Mouse (Mus musculus) kidney, embryonic 16.5 days (tissue): ENCODE measurements around the gene Sdr9c7. TPM values are rescaled to one million over a fixed set of nuclear protein-coding genes. Genes with fewer than 3 reads are reported as not detected.
"Not testable (repeated sequence)": the region's sequence is repeated elsewhere in the genome, so short reads cannot be mapped to it uniquely, and the experiment has no call there.

Experiments used
- ATAC-seq: fragments of 200-750 bp; cut with Nextera tagmentation; 2 replicates; pipeline ENCODE4 v1.8.0; 2017; ENCODE audit warnings: moderate TSS enrichment; ENCODE audit not compliant: low FRiP score, low TSS enrichment
- H3K27ac ChIP-seq: fragments of 300-500 bp; sonication (generic); 2 replicates; pipeline ENCODE4 v1.5.1; 2014; ENCODE audit warnings: low read length
- H3K27me3 ChIP-seq: fragments of 300-500 bp; sonication (generic); 2 replicates; pipeline ENCODE4 v1.6.1; 2014; ENCODE audit warnings: low read length, control low read depth, mixed read lengths; ENCODE audit not compliant: insufficient read depth
- H3K36me3 ChIP-seq: fragments of 300-500 bp; sonication (generic); 2 replicates; pipeline ENCODE4 v1.6.1; 2014; ENCODE audit warnings: low read length, control low read depth, mixed read lengths; ENCODE audit not compliant: insufficient read depth
- H3K4me1 ChIP-seq: fragments of 300-500 bp; sonication (generic); 2 replicates; pipeline ENCODE4 v1.6.1; 2014; ENCODE audit warnings: low read length, control low read depth, mixed read lengths; ENCODE audit not compliant: insufficient read depth
- H3K4me2 ChIP-seq: fragments of 300-500 bp; sonication (generic); replicated peaks from 2 replicates; pipeline ENCODE4 v1.6.1; 2014; ENCODE audit warnings: low read depth, low read length
- H3K4me3 ChIP-seq: fragments of 300-500 bp; sonication (generic); 2 replicates; pipeline ENCODE4 v1.5.1; 2014; ENCODE audit warnings: mild to moderate bottlenecking, low read length
- H3K9ac ChIP-seq: fragments of 300-500 bp; sonication (generic); replicated peaks from 2 replicates; pipeline ENCODE4 v1.6.1; 2014; ENCODE audit warnings: low read length
- H3K9me3 ChIP-seq: fragments of 300-500 bp; sonication (generic); 2 replicates; pipeline ENCODE4 v1.6.1; 2016; ENCODE audit warnings: low read length, control low read depth
- WGBS: fragments of 180-500 bp; shearing (Covaris S2); extraction: QIAGEN DNeasy Blood & Tissue Kit; methylation state at CpG from one replicate; pipeline ENCODE4 v1.1.7; 2014; 5-methylcytosine and 5-hydroxymethylcytosine counted together
- polyA plus RNA-seq: library from polyadenylated mRNA; unstranded; fragments of >200 nt; fragmentation: Nextera tagmentation; extraction: Ambion mirVana; gene quantifications from 2 replicates; pipeline ENCODE4 v1.2.1, GENCODE M21; 2015

Gene Sdr9c7
- polyA plus RNA-seq, 1 experiment from 2014 or later, result not detected

GRCm38 (mm10) chr10:127932290-127932926 lies 34.1 kb downstream of the Sdr9c7 start:
- Histone ChIP-seq H3K9ac (no peak overlapping the region), H3K9me3 (no peaks in the 10 kb centered on the region; the same call in 1 of the 2 replicates), H3K27me3 (no peaks in the 10 kb centered on the region), H3K36me3 (no peaks in the 10 kb centered on the region), H3K4me3 (no peak overlapping the region), H3K27ac (no peak overlapping the region), H3K4me1 (0 out of 2 replicates have a peak, but pooled peaks cover 10% of the 10 kb centered on the region), H3K4me2 (no peak overlapping the region)
- ATAC-seq, result no peak
- 59% methylated on average over 8 of the region's 8 CpGs for WGBS

GRCm38 (mm10) chr10:127936271-127936670 lies 38.0 kb downstream of the Sdr9c7 start:
- no peak for ATAC-seq
- WGBS, result 85% methylated on average over 8 of the region's 8 CpGs
- no peak overlapping the region for H3K4me2 ChIP-seq
- H3K27ac ChIP-seq, result no peak overlapping the region
- H3K27me3 ChIP-seq, result no peaks in the 10 kb centered on the region
- H3K36me3 ChIP-seq, result no peaks in the 10 kb centered on the region
- H3K9me3 ChIP-seq, result no peaks in the 10 kb centered on the region; the same call in 1 of the 2 replicates
- H3K4me3 ChIP-seq, result no peak overlapping the region
- no peak overlapping the region for H3K9ac ChIP-seq
- 0 out of 2 replicates have a peak, but pooled peaks cover 10% of the 10 kb centered on the region for H3K4me1 ChIP-seq

GRCm38 (mm10) chr10:127936747-127937409 lies 38.6 kb downstream of the Sdr9c7 start:
- Histone ChIP-seq H3K36me3 (no peaks in the 10 kb centered on the region), H3K9ac (no peak overlapping the region), H3K4me1 (0 out of 2 replicates have a peak, but pooled peaks cover 10% of the 10 kb centered on the region), H3K27ac (no peak overlapping the region), H3K27me3 (no peaks in the 10 kb centered on the region), H3K4me3 (no peak overlapping the region), H3K9me3 (no peaks in the 10 kb centered on the region; the same call in 1 of the 2 replicates), H3K4me2 (no peak overlapping the region)
- 78% methylated on average over 19 of the region's 19 CpGs for WGBS
- ATAC-seq, result no peak

- Histone ChIP-seq H3K27me3 (no peaks in the 10 kb centered on the region), H3K9me3 (no peaks in the 10 kb centered on the region; the same call in 1 of the 2 replicates), H3K4me1 (0 out of 2 replicates have a peak, but pooled peaks cover 10% of the 10 kb centered on the region), H3K4me3 (no peak overlapping the region), H3K36me3 (no peaks in the 10 kb centered on the region), H3K9ac (no peak overlapping the region), H3K4me2 (no peak overlapping the region), H3K27ac (no peak overlapping the region)
- no peak for ATAC-seq
- WGBS, result 4% methylated on average over 2 of the region's 2 CpGs
Observed at GRCm38 (mm10) chr10:127937428-127938010, 39.2 kb downstream of the Sdr9c7 start.

- 0 out of 2 replicates have a peak, but pooled peaks cover 10% of the 10 kb centered on the region for H3K4me1 ChIP-seq
- ATAC-seq, H3K9me3 ChIP-seq, H3K27ac ChIP-seq, H3K27me3 ChIP-seq, H3K4me2 ChIP-seq, H3K36me3 ChIP-seq, H3K9ac ChIP-seq, H3K4me3 ChIP-seq: not testable (repeated sequence)
- WGBS, result 96% methylated on average over 10 of the region's 10 CpGs
Observed at GRCm38 (mm10) chr10:127939667-127940066, 41.3 kb downstream of the Sdr9c7 start.

GRCm38 (mm10) chr10:127945432-127946064 lies 47.2 kb downstream of the Sdr9c7 start:
- no peak overlapping the region for H3K9ac ChIP-seq
- ATAC-seq, result peak; percentile 63
- H3K4me1 ChIP-seq, result no peaks in the 10 kb centered on the region
- H3K4me3 ChIP-seq, result no peak overlapping the region
- no peaks in the 10 kb centered on the region for H3K9me3 ChIP-seq
- H3K4me2 ChIP-seq, result no peak overlapping the region
- 24% methylated on average over 5 of the region's 5 CpGs for WGBS
- H3K27me3 ChIP-seq, result no peaks in the 10 kb centered on the region
- no peaks in the 10 kb centered on the region for H3K36me3 ChIP-seq
- no peak overlapping the region for H3K27ac ChIP-seq

GRCm38 (mm10) chr10:127949596-127950130 lies 51.3 kb downstream of the Sdr9c7 start:
- Histone ChIP-seq H3K4me1 (no peaks in the 10 kb centered on the region), H3K27ac (no peak overlapping the region), H3K4me2 (no peak overlapping the region), H3K36me3 (no peaks in the 10 kb centered on the region), H3K9me3 (no peaks in the 10 kb centered on the region), H3K4me3 (no peak overlapping the region), H3K9ac (no peak overlapping the region), H3K27me3 (no peaks in the 10 kb centered on the region)
- 81% methylated on average over 4 of the region's 4 CpGs for WGBS
- no peak for ATAC-seq

GRCm38 (mm10) chr10:127951390-127951789 lies 53.1 kb downstream of the Sdr9c7 start:
- no peak for ATAC-seq
- WGBS, result 83% methylated on average over 9 of the region's 9 CpGs

GRCm38 (mm10) chr10:127951821-127952220 lies 53.5 kb downstream of the Sdr9c7 start:
- 71% methylated on average over 4 of the region's 4 CpGs for WGBS
- Histone ChIP-seq H3K27me3 (no peaks in the 10 kb centered on the region), H3K9ac (no peak overlapping the region), H3K4me2 (no peak overlapping the region), H3K4me1 (no peaks in the 10 kb centered on the region), H3K9me3 (no peaks in the 10 kb centered on the region), H3K4me3 (no peak overlapping the region), H3K36me3 (no peaks in the 10 kb centered on the region), H3K27ac (no peak overlapping the region)
- no peak for ATAC-seq

More at GRCm38 (mm10) chr10:127951390-127951789, 53.1 kb downstream of the Sdr9c7 start:
- Histone ChIP-seq H3K27me3 (no peaks in the 10 kb centered on the region), H3K27ac (no peak overlapping the region), H3K4me1 (no peaks in the 10 kb centered on the region), H3K4me3 (no peak overlapping the region), H3K4me2 (no peak overlapping the region), H3K36me3 (no peaks in the 10 kb centered on the region), H3K9me3 (no peaks in the 10 kb centered on the region), H3K9ac (no peak overlapping the region)
